Mouse (Mus musculus): ENCODE data around the gene Rab40c.

DNA sequence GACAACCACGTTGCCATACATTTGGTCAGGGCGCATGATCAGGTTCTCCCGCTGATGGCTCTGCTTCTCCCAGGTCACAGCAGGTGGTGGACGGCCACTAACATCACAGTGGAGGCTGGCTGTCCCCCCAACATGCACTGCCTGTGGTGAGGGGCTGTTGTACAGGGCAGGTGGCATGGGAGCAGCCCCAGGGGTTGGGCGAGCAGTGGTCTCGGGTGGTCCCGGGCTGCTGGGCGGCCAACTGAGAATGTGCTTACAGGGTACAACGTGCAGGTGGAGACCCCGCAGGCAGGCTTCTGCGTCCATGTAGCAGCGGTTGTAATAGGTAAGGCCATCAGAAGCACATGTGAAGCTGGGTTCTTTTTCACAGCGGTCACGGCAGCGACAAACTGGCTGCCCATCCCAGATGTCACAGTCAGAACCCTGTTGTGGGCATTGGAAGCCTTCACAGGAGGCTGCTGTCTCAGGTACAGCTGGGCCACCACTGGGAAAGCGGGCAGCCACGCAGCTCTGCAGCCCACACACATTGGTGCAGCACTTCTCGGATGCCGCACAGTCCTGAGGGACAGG lies 40.8 kb downstream of the Rab40c start:
- TF ChIP-seq EP300 (IDR thresholded peaks at IDR 0.05; ENCODE audit: low read depth) = no peak
- TF ChIP-seq CTCF (IDR thresholded peaks at IDR 0.05; ENCODE audit: low read depth) = no peak
